Mouse (Mus musculus) urinary bladder, adult 18-20 months (tissue): ENCODE measurements at regions not wholly inside any gene's neighbourhood (a gene's known extent, or its start where the extent isn't known, plus 50 kb on each side); places are given as distances from the start of the nearest gene placed in this dataset.

ENCODE experiments used
- DNase-seq, 2 experiments: peaks; one replicate each; pipeline ENCODE4 v3.0.0; 2022; ENCODE audit warnings: low spot score in 2 of 2, mixed read lengths in 2 of 2

GRCm38 (mm10) chr17:45240963-45241543, 192.5 kb downstream of the Cdc5l start:
- DNase-seq, result no peak

- DNase-seq, result no peak
Measured at GRCm38 (mm10) chr17:45240545-45240944, 193.0 kb downstream of the Cdc5l start.

- no peak for DNase-seq
Measured at GRCm38 (mm10) chr17:45237246-45237645, 196.3 kb downstream of the Cdc5l start.

- no peak for DNase-seq
Measured at GRCm38 (mm10) chr17:45235401-45235800, 198.1 kb downstream of the Cdc5l start.

GRCm38 (mm10) chr17:45232874-45233273, 200.7 kb downstream of the Cdc5l start:
- DNase-seq, result no peak

GRCm38 (mm10) chr17:45227190-45227589, 206.3 kb downstream of the Cdc5l start:
- no peak for DNase-seq

GRCm38 (mm10) chr17:45226486-45226885, 207.1 kb downstream of the Cdc5l start:
- DNase-seq, result no peak

- no peak for DNase-seq
Measured at GRCm38 (mm10) chr17:45221625-45222024, 211.9 kb downstream of the Cdc5l start.

GRCm38 (mm10) chr17:45217126-45217525, 216.4 kb downstream of the Cdc5l start:
- DNase-seq, result no peak

GRCm38 (mm10) chr17:45215067-45216049, 218.2 kb downstream of the Cdc5l start:
- peak; percentile 28 to 65 for DNase-seq

- no peak for DNase-seq
Measured at GRCm38 (mm10) chr17:45210984-45211383, 222.6 kb downstream of the Cdc5l start.

- no peak for DNase-seq
Measured at GRCm38 (mm10) chr17:45209387-45209663, 224.2 kb downstream of the Cdc5l start.

- DNase-seq, result no peak
Measured at GRCm38 (mm10) chr17:45208596-45209386, 224.7 kb downstream of the Cdc5l start.

- DNase-seq, result no peak
Measured at GRCm38 (mm10) chr17:45195779-45196178, 237.8 kb downstream of the Cdc5l start.

GRCm38 (mm10) chr17:45194786-45195281, 238.7 kb downstream of the Cdc5l start:
- DNase-seq, result no peak

- no peak for DNase-seq
Measured at GRCm38 (mm10) chr17:45193456-45194025, 240.0 kb downstream of the Cdc5l start.

- no peak for DNase-seq
Measured at GRCm38 (mm10) chr17:45187402-45187801, 246.1 kb downstream of the Cdc5l start.

GRCm38 (mm10) chr17:45176340-45176739, 257.2 kb downstream of the Cdc5l start:
- DNase-seq, result peak in 1 of 2 experiments; percentile 4

GRCm38 (mm10) chr17:45169257-45169994, 264.1 kb downstream of the Cdc5l start:
- DNase-seq, result no peak
